Mouse (Mus musculus) spleen, embryonic (tissue): ENCODE data around the gene Dnah17.

Experiments
- CTCF ChIA-PET: fragments of 350-600 bp; sonication (Branson Sonifier 250); formaldehyde crosslinking; loops from one replicate; lab custom pipeline; 2022; lab: Charles Lee

The Dnah17 gene

GRCm38 (mm10) chr11:118035068-118035467, 95.4 kb downstream of the Dnah17 start:
- CTCF ChIA-PET = no interaction called here

- CTCF ChIA-PET = no interaction called here
These were observed 96.0 kb downstream of the Dnah17 start for GRCm38 (mm10) chr11:118034395-118034794.

DNA sequence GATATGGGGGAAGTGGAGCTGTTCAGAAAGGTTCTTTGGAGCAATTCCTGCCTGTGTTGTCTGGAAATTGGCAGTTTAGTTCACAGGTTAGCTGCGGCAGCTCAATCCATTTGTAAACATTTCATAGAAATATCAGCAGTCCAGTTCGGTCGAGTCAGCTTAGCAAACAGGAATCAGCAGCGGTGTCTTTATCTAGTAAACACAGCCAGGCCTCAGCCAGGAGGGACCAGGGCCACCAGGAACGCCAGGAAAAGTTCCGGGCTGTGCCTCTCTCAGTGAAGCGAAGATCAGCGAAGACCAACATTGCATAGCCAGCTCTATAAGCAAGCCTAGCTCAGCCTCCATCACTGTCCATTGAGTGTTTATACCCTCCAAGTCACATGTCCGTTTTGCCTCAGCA, 99.3 kb downstream of the Dnah17 start:
- CTCF ChIA-PET = no interaction called here

- CTCF ChIA-PET = no interaction called here
These were observed 101.3 kb downstream of the Dnah17 start for GRCm38 (mm10) chr11:118029170-118029569.

- CTCF ChIA-PET = interaction anchor here (0.6 kb wide), 1 partner anchor 1202 kb away, joined by 3 read pairs; no protein-coding TSS in a partner anchor
These were observed 106.3 kb downstream of the Dnah17 start for GRCm38 (mm10) chr11:118024111-118024510.

- CTCF ChIA-PET = interaction anchor here (0.5 to 0.6 kb wide), 2 partner anchors 344 to 434 kb away, joined by 3 to 4 read pairs; no protein-coding TSS in a partner anchor
These were observed 107.0 kb downstream of the Dnah17 start for GRCm38 (mm10) chr11:118023475-118023874.

- CTCF ChIA-PET = interaction anchor here (0.6 to 0.8 kb wide), 6 partner anchors 28 to 1101 kb away, joined by 3 to 7 read pairs (median 3); no protein-coding TSS in a partner anchor
These were observed 108.6 kb downstream of the Dnah17 start for GRCm38 (mm10) chr11:118021806-118022205.

DNA sequence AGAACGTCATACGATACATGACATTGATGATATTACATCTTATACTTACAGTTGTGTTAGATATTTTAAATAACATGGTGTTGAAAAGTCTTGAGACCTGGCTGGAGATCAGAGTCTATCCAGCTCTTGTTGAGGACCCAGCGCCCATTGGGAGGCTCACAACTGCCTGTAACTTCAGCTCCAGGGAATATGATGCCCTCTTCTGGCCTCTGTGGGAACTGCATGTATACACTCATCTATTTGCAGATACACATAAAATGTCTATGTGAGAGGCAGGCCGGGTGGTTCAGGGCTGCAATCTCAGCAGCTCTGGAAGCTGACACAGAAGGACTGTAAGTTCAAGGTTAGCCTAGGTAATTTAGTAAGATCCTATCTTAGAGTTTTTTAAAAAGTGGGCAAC, 112.1 kb downstream of the Dnah17 start:
- CTCF ChIA-PET = interaction anchor here (0.6 to 0.7 kb wide), 2 partner anchors 147 to 148 kb away, joined by 3 to 7 read pairs; no protein-coding TSS in a partner anchor

DNA sequence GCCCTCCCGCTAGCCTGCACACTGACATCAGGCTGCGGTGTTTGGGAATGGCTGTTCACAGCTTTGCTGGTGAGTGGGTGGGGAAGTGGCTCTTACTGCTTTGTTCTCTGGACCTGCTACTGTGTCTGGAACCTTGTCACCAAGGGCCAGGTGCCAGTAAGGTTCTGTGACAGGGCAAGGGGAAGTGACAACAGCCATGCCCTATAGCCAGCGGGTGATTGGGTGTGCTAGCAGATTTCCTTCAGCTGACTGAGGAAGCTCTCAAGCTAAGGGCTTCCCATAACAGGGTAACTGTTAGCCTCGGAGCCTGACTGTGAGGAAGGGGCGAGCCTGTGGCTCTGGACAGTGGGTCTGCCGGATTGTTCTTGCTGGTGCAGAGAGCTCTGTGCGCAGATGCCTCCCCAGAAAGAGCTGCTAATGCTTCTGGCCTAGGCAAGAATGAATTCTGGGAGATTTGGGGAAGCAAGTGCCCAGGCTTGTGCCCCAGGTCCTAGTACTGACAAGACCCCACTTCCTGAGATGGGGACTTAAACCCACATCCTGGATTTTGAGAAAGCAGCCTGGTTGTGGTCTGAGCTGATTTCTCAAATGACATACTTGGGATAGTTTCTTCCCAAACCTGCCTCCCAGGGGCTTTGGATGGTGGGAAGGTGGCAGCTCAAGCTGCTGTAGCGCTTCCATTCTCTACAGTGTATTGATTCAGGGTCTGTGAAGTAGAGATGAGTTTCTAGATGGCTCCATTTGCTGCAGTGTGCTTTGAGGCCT, 114.9 kb downstream of the Dnah17 start:
- CTCF ChIA-PET = interaction anchor here (0.5 to 1.1 kb wide), 2 partner anchors 164 to 210 kb away, joined by 3 to 6 read pairs; no protein-coding TSS in a partner anchor

- CTCF ChIA-PET = interaction anchor here (0.6 kb wide), 1 partner anchor 100 kb away, joined by 4 read pairs; no protein-coding TSS in a partner anchor
These were observed 115.9 kb downstream of the Dnah17 start for GRCm38 (mm10) chr11:118014391-118014995.

DNA sequence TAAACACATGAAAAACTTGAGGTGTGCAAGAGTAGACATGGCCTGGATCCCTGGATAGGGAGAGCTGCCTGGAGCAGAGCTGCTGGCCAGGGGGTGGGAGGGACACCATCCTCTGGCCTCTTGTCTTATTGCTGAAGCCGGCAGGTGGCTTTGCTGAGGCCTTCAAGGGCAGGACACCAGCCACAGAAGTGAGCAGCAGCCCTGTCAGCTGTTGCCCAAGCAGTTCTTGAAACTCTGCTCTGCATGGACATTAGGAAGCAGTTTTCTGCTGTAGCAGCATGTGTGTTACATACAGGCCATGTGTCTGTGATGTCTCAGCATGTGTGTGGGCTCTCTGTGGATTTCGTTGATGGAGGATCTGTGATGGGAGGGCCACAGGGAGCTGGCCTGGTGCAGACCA, 117.1 kb downstream of the Dnah17 start:
- CTCF ChIA-PET = interaction anchor here (0.5 to 0.7 kb wide), 3 partner anchors 12 to 142 kb away, joined by 3 to 4 read pairs (median 3); no protein-coding TSS in a partner anchor

- CTCF ChIA-PET = no interaction called here
These were observed 117.8 kb downstream of the Dnah17 start for GRCm38 (mm10) chr11:118012595-118012994.

DNA sequence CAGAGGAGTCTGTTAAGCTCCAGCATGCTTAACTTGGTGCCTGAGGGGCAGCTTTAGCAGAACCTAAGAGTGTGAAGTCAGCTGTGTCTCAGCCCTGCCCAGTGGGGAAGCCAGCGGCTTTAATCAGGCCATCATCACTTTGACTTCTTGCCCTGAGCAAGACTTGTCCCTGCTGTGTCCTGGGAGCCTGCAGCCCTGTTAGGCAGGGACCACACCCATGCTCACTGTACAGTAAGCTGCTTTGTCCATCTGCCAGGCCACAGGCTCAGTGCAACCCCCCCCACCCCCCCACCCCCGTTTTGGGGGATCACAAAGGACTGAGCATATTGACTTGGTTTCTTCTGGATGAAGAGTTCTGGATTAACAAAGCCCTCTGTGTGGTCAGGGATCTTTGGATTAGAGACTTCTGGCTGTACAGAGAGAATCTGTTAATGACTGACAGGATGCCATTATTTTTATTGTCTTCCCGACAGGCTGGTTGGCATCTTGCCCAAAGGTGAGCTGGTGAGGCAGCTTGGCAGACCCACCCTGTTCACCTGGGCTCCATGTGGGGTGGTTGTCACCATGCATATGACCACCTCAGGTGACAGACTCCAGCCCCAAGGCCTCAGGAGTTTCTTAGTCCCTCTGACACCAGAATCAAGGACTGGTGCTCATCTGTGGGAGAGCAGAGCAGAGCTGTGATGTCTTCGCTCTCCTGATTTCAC, 120.4 kb downstream of the Dnah17 start:
- CTCF ChIA-PET = no interaction called here

- CTCF ChIA-PET = no interaction called here
These were observed 121.6 kb downstream of the Dnah17 start for GRCm38 (mm10) chr11:118008843-118009242.

DNA sequence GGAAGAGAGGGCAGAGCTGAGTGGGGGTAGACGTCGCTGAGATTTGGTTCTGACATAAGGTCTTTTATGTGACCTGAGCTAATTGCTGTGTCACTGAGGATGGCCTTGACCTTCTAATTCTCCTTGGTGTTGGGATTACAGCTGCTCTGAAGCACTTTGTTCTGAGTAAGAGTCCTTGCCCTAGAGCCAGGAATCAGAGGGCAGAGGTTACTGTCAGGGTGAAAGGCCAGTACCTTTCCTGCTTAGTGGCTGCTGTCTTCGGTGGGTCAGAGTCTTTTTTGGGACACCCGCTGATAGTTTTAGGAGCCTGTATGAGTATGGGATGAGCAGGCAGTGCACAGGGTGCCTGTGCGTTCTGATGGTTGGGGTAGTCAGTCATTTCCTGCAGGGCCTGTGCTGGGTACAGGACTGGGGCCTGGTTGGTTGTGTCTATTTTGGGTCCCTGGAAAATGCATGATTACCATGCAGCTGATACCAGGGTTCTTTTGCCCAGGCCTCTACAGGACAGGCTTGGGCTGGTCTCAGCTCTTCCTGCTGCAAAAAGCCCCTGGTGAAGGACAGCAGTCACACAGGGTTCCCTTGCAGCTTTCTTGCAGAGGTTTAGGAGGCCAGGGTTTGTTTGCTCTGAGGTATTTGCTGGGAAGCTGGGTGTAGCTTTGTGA, 122.2 kb downstream of the Dnah17 start:
- CTCF ChIA-PET = interaction anchor here (0.7 kb wide), 1 partner anchor 23 kb away, joined by 3 read pairs; no protein-coding TSS in a partner anchor

GRCm38 (mm10) chr11:118007460-118008143, 122.8 kb downstream of the Dnah17 start:
- CTCF ChIA-PET = interaction anchor here (0.7 kb wide), 1 partner anchor 24 kb away, joined by 3 read pairs; no protein-coding TSS in a partner anchor

- CTCF ChIA-PET = interaction anchor here (0.6 to 0.7 kb wide), 2 partner anchors 32 to 178 kb away, joined by 3 read pairs; no protein-coding TSS in a partner anchor
These were observed 126.2 kb downstream of the Dnah17 start for GRCm38 (mm10) chr11:118004217-118004616.

DNA sequence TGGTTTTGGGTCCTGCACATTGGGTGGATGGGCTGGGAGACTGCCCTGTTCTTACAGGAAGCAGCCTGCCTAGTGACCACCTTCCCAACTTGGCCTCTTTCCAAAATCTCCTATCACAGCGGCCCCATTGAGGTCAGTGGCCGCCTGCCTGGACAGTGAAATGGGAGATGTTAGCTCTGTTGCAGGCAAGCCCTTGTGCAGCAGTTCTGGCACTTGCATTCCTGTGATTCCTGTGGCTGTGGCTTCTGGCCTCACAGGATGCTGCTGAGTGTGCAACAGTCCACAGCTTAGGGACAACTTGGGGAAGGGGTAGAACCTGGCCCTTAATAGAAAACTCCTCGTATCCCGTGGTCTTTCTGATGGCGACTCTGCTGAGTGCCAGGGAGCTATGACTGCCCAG, 126.7 kb downstream of the Dnah17 start:
- CTCF ChIA-PET = no interaction called here

GRCm38 (mm10) chr11:118003176-118003575, 127.3 kb downstream of the Dnah17 start:
- CTCF ChIA-PET = no interaction called here

DNA sequence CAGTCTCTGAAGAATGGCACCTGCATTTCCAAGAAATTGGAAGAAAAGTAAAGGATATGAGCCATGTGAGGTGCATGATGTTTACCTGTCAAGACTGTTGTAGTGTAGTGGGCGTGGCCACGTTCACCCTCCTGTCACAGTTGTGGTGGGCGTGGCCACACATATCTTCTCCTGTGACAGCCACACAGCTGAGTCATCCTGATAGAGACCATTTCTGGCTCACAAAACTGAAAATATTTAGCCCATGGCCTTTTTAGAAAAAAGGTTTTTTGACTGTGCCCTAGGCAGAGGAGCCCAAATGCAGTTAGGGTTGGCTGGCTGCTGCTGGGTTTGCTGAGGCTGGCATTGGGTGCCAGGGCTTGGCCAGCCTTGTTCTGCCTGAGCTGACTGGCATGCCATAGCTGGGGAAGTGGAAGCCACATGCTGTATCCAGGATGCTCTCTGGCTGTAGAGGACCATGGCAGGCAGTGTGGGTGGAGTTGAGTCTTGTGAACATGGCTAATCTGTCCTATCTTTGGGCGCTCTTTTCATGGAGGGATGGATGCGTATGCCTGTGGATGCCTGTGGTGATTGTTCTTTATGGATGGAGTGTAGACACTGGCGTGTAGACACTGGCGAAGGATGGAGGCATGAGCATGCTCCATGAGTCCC, 129.7 kb downstream of the Dnah17 start:
- CTCF ChIA-PET = no interaction called here
